Mouse (Mus musculus): ENCODE results near the gene Cmpk1. TPM values are rescaled to one million over a fixed set of nuclear protein-coding genes. Genes with fewer than 3 reads are reported as not detected.
"Not testable (repeated sequence)": the region's sequence is repeated elsewhere in the genome, so short reads cannot be mapped to it uniquely, and the experiment has no call there.

Gene Cmpk1
- 10 to 100 TPM; 43.9 to 64.6 TPM for polyA plus RNA-seq (2017; shearing (Covaris generic))

DNA sequence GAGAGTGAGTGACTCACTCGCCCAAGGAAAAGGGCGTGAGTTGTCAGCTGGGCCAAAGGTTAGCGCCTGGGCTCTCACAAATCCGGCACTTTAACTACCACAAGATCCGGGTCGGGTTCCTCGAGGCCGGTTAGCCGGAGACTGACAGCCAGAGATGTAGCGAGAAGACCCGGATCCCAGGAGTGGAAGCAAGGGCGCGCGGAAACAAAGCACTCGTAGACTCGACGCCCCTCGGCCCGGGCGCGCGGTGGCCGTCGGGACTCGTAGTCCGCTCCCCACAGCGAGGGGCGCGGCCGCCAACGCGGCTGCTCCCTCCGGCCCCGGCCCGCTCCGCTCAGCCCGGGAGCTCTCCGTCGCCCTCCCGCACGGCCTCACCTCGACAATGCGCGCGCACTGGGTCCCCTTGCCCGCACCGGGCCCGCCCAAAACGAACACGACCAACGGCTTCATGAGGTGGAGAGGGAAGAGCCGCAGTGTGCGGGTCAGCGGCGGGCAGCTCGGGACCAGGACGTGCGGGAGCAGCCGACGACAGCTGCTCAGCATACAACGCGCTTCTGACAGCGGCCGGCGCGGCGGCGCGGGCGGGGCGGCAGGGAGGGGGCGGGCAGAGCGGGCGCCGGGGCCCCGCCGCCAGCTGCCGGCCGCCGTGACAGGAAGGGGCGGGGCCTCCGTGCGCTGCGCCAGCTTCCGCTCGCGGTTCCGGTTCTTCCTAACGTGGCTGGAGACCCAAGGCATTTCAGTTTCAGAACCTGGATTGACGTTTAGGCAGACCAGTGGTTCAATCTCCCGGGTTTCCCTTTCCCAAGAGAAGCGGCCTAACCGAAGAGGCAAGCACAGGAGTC is at the start of gene Cmpk1:
Gene Cmpk1, minus strand, starts transcription at position 651 of the 842 bp plus-strand sequence.
- ATAC-seq: peak; percentile 83

DNA sequence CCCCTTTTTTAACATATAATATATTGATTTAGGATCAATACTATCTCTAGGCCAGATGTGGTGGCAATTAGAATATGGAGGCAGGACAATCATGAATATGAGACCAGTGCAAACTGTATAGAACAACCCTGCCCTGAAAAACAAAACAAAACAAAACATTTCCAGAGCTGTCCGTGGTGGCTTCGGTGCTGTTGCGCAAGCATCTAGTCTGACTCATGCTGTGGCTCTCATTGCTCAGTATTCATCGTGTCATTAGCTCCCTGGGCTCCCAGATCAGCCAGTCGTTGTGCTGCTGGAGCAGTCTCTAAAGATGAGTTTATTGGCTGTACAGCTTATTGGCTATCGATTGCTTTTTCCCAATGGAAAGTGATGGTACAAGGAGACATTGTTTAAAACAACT is 48.0 kb upstream of the Cmpk1 start:
- ATAC-seq: no peak

DNA sequence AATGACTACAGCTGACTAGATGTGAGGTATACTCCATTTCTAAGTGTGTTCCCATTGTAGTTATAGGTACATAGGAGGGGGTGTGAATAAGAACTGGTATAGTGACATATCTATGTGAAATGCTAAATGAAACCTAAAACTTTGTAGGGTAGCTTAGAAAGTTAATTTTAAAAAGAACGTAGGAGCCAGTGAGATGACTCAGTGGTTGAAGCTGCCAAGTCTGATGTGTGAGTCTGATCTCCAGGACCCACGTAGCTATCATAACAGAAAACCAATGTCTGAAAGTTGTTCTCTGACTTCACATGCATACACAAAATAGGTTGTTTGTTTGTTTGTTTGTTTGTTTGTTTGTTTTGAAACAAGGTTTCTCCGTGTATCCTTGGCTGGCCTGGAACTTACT is 33.0 kb upstream of the Cmpk1 start:
- ATAC-seq: no peak

DNA sequence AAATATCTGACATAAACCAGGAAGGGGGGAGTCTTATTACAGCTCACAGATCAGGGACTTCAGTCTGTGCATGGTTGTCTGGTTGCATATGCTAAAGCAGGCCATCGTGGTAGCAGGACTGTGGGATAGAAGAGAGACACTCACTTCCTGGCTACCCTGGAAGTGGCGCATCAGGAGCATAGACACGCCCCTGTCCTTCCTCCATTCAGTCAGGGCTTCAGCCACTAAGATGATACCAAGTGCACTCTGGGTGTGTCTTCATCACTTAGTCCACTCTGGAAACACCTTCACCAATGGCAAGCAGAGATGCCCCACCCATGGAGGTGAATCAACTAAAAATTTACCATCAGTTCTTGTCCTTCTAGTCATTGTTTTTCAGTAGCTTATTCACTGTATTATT is 27.2 kb upstream of the Cmpk1 start:
- no peak for ATAC-seq

DNA sequence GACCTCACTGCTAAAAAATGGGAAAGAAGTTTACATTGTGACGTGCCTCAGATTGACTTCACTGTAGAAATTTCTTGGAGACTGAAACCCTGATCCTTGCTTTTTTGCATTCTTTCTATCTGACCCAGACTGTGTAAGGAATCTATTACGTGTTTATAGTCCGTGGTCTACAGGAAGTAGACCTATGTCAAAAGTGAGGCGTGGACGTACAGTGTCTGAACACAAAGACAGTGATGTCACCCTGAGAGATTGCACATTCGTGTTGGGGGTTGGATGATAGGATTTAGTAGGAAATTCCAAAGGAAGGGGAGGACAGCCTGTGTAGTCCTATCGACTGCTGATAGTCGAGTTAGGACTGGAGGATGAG is 13.4 kb upstream of the Cmpk1 start:
- no peak for ATAC-seq

DNA sequence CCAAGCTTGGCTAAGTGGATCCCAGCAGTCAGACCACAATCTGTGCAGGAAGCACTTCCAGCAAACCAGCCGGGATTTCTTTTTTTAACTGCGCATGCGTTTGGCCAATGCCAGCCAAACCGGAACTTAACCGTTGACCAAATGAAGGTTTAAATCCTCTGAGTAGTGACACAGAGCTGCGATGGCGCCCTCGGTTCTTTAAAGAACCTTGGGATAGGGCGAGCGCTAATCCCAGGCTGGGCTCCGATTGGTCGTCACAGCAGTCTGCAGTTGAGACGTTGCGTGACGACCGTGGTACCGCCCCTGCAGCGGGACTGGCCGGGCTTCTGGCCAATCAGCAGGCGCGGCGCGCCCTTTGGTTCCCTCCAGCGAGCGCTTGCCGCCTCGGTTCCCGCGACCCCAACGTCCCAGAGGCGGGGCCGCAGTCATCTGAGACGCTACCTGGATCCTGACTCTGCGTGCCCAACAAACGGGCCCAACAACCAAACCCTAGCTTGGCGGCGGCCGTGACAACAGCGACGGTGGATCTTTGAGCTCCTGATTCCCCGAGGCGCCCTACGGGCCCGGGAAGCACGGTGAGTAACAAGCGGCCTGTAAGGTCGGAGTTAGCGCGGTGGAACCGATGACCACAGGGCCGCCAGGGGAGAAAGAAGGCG is 12.9 kb upstream of the Cmpk1 start, which contains the start of gene Stil:
Gene Stil, plus strand, starts transcription at position 387 of the 656 bp plus-strand sequence.
- ATAC-seq: peak; percentile 97

DNA sequence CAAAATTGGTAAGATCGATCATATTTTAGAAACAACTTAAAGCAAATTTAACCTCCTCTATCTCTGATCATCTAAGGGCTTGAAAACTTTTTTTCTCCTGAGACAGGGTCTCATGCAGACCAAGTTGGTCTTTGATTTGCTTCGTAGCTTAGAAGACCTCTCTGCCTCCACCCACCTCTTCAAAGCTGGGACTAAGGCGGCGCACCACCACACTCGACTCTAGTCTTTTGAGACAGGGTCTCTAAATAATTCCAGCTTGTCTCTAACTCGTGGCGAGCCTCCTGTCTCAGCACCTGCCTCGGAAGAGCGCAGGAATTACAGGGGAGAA is 12.4 kb upstream of the Cmpk1 start:
- no peak for ATAC-seq

DNA sequence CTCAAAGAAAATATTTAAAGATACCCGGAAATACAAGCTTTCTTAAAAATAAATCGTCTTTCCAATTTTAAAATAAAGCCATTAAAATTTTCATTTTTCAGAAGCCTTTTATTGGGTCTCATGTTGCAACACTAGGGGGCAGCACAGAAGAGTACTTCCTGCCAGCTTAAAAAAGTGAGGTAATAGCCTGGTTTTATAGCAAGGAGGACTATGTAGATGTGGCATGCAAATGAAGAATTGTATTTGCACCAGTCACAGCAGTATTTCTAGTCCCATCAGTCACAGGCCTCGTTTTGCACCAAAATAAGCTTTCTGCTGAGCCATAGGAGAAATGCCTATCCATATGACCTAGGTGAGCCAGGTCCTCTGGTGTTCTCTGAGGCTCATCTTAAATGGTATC is 10.0 kb upstream of the Cmpk1 start:
- peak; percentile 21 for ATAC-seq

DNA sequence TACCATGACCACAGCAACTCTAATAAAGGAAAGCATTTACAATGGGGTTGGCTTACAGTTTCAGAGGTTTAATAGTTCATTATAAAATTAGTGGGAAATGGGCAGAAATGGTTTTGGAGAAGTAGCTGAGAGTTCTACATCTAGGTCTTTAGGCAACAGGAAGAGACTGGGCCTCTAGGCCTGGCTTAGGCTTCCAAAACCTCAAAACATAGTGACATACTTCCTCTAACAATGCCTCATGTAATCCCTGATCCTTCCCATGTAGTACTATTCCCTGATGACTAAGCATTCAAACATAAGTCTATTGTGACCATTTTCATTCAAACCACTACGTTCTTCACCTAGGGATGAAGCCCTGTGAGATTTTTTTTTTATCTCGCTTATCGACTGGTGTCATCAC is 7.2 kb upstream of the Cmpk1 start:
- ATAC-seq: no peak

DNA sequence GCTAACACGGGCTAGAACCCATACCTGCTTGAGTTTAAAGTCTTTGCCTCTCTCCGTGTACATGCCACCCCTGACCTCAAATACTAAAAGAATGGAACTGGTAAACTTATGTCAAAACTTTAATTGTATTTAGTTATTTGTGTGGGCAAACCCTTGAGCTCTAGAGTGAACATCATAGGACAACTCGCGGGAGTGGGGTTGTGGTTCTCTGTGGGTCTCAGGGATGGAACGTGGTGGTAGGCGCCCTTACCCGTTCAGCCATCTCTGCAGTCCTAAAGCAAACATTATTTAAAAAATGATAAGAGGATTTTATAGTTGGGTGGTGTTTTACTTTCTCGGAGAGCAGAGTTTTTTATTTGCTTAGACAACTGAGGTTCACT is 840 bp downstream of the Cmpk1 start:
- ATAC-seq: no peak

DNA sequence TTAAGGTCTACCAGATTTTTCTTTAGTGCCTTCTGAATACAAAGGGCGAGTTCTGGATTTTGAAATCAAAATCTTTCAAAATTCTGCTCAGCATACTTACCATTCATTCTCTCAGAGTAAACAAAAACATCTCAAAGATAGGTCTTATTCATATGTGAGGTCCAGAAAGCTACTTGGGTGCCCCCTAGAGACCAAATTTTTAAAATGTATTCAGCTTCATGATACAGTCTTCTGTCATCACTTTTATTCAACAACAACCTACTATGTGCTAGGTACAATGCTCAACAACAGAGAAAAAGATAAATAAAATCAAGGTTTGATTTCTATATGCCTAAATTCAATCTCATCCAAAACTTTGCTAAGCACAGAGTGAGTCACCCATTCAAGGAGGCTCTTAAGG is 4.0 kb downstream of the Cmpk1 start:
- ATAC-seq: no peak

DNA sequence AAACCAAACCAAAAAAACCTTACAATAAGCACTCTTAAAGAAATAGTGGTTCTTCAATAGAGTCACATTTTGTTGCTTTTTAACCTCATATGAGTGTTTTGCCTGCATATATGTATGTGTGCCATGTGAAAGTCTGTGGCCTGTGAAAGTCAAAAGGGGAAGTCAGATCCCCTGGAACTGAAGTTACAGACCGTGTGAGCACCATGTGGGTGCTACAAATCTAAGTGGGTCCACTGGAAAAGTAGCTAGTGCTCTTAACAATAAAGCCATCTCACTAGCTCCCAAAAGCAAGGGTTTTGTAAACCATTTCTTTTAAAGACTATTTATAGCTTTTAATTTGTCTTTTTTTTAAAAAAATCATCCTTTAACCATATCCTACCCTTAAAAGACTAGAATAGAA is 4.4 kb downstream of the Cmpk1 start:
- ATAC-seq: no peak

DNA sequence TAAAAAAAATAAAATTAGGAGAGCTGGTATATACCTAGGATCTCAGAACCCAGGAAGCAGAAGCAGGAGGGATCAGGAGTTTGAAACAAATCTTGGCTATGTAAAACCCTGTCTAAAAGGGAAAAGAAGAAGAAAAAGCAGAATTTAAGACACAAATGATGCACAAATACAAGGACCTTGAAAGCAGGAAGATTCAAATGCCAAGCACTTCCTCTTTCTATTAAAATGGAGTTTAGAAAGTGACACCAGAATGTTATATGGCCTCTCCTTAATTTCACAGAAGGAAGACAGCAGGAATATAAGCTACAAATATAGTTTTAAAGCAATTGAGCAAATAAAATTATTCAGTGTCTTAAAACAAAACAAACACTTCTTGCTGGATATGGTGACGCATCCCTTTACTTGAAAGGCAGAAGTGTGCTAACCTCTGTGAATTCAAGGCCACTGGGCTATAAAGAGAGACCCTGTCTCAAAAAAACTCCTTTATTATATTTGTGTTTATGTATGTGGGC is 13.8 kb downstream of the Cmpk1 start:
- ATAC-seq: no peak

DNA sequence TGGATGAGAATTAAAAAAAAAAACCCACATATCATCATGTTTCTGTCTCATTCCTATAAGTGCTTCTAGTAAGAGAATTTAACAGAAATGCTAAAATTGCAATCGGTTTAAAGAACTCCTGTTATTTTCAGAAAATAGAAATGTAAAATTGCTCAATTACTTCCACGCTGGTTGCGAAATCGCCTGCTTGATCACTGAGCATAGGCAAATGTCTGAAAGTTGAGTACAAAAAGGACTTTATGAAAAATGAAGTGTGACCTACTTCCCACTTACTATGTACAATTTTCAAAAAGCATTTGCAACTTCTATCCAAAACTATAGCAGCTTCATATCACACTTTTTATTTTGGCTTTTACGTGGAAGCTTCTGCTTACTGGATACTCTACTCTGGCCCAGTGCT is 16.3 kb downstream of the Cmpk1 start:
- no peak for ATAC-seq

DNA sequence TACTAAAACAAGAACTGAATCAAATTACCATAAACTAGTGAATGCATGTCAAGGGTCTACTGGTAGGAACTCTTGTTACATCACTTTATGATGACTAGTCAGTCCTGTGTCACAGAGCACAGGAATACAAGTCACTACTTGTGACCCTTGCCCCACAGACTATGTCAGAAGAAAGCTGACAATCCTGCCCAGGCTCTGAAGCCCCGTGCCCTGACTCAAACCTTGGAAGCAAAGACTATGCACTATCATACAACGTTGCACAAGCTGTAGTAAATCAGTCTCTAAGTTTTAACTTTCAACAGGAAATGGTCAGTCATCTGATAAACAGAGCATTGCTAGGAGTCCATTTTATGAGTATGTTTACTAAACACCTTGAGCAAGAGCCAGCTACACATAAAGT is 26.2 kb downstream of the Cmpk1 start:
- ATAC-seq: not testable (repeated sequence)

DNA sequence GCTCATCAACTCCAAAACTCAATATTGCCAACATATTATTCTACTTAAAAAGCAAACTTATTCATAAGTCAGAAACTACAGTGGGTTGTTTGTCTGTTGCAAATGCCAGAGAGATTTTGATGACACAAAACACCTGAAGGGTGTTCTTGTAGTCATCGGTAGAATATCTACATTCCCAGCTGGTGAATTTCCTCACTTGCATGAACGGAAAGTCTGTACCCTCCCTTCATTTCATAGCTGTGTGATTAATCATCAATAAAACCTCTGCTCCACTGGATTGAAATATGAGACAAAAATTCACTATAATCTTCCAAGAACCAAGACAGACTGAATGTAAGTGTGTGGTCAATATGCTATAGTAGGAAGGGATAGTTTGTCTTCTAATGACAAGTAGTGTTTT is 27.5 kb downstream of the Cmpk1 start:
- ATAC-seq: no peak

DNA sequence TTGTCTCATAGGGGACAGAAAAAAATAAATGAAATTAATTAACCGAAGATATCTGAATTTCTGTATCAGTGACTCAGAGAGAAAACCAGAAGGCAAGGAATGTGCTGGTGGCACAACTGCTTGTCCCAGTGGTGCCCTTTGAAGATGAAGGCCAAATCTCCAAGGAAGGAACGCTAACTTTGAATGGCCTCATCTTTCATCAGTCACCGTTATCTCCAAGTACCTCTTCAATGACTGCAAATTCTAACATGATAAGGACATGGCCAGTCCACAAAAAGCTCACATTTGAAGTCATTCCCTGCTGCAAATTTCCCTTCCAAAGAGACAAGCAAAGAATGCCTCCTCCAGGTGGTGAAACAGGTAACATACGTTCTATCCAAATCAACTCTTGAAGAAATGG is 28.3 kb downstream of the Cmpk1 start:
- ATAC-seq: no peak

DNA sequence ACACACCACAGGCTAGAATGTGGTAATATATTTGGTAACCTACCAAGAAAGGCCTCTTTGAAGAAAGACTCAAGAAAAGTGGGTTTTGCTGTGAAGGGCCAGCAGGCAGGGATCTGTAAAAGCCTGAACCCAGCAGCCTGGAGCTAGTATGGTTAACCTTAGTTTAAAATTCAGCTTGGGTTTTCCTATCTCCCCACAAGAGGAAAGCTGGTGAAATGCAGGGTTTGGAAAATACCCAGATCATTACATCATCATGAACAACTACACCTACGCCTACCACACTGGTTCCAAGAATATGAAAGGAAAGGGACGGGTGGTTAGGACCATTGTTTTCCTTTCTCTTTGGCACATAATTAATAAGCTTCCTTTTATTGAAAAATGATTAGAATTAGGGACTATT is 28.8 kb downstream of the Cmpk1 start:
- ATAC-seq: no peak

DNA sequence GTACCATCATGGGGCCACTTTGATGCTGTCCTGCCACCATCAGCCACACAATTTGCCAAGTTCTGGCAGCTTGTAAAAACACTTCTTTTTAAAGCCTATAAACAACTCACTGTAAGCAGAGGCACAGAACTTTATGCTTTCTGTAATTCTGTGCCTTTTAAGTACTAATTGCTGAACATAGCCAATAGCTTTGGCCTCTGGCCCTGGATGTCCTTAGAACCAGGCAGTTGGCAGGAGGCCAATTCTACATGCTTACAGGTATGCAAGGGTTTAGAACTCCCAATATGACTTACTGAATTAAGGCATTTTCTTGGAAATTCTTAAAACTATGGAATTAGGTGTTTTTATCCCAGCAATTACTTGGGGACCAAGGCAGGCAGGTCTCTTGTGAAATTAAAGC is 29.6 kb downstream of the Cmpk1 start:
- no peak for ATAC-seq

DNA sequence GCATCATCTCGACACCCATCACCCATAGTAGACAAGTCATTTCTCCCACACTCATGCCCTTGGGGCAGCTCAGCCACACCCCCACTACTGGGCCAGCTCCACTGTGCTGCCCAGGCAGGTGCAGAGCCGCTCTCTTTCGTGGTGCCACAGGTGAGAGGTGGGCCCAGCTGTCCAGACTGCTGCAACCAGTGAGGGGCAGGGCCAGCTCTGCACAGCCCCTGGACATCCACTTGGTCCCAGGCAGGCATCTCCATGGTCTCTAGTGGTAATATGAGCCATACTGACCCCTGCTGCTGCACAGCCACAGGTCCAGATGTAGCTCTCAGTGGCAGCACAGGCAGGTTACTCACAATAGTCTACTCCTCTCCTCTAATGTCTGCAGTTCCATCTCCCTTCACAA is 33.9 kb downstream of the Cmpk1 start:
- ATAC-seq: no peak

DNA sequence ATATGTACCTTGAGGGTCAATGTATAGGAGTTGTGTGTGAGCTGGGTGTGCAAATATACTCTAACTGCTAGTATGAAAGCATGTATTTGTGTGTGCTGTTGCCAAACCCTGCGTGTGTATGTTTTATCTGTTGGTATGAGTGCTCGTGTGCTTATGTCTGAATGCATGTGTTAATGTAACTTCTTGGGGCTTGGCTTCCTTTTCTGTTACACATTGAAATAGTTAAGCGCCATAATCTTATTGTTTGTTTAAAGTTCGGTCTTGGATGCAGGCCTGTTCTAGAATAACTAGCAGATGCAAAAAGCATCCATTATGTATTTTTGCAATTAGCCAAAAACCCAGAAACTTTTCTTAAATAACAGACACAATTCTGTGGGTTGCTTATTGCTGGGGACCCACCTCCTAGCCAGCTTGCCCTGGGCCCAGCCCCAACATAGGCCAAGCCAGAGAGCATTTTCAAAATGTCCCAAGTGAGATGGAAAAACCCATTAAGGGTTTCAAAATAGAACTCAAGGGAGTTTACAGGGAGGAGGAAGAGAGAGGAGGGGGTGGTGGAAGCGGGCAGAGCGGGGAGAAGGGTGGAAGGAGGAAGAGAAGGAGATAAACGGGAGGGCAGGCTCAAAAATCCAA is 39.1 kb downstream of the Cmpk1 start:
- ATAC-seq: peak; percentile 30

DNA sequence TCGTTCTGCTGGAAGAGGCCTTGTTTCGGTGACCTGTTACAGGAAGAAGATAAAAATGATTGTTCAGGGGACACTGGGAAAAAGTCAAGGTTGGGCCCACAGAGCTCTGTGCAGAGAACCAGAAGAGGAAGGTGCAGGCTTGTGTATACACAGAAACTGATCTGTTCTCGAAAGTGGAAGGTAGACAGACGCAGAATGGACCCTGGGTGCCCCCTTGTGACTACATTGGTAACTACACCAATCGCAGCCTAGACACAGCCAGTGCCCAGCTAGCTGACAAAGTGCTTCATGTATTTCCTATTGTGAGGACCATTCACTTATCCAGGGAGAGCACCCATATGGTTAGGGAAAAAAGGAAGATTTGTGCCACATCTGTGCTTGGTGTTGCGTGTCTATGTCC is 39.6 kb downstream of the Cmpk1 start:
- ATAC-seq: peak; percentile 94

DNA sequence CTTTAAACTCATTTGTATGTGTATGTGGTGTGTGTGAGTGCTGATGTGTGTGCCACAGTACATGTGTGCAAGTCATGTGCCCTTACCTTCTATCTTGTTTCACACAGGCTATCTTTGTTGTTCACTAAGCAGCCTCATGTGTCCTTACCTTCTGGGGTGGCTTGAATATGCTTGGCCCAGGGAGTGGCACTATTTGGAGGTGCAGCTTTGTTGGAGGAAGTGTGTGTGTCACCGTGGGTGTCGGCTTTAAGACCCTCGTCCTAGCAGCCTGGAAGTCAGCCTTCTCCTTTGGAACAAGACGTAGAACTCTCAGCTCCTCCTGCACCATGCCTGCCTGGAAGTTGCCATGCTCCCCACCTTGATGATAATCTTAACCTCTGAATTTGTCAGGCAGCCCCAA is 40.6 kb downstream of the Cmpk1 start:
- ATAC-seq: no peak

DNA sequence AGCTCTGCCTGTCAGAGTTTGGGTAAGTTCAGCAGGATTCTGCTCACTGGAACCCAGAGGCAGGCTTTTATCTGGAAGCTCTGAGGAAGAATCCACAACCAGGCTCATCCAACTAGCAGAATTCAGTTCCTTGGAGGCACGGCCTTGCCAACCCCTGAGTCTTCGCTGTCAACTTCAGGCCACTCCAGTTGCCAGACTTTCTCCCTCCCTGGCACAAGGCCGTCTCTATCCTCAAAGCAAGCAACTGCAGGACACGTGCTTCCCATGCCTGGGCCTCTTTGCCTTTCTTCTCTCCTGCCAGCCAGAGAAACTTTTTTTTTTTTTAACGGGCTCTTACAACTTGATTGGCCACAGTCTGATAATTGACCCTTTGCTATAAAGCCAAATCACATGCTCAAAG is 42.0 kb downstream of the Cmpk1 start:
- ATAC-seq: no peak
